ENCODE assay signal across 9 mouse cellular contexts in the genomic region with DNA sequence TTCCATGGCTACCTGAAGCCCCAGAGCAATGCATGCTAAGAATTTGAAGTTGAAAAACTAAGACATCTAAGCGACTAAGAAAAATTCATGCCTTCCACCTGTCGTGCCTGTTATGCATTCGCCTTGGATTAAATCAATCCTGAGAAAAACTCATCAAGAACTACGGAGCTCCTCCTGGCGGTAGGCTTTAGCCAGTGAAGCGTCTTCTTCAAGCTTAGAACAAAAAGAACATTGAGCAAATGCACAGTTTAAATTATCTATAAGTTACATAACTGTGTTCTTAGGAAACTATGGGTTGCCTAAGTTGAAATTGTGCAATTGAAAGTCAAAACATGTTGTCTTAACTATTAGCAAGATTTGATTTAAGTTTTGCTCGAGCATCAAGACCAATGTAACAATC.
DNase-seq lines count a peak whose midpoint lies in the region; ATAC-seq and TF ChIP-seq lines count a peak whose summit lies in the region.
"Had no signal": no experiment of that assay in that cellular context is flagged by ENCODE, and none has a peak within 500 bp of the region (broad histone marks: within the 10 kb centered on the region; RNA-seq: fewer than 3 reads in every experiment).

No protein-coding gene starts in this region.

- no peaks in the 10 kb centered on the region for H3K4me1 ChIP-seq in forebrain, embryonic 13.5 days

- H3K4me3 ChIP-seq in gastrocnemius, adult 2 months: no peak overlapping the region
- H3K4me3 ChIP-seq in forebrain, embryonic 13.5 days: no peak overlapping the region
- H3K4me3 ChIP-seq: erythroblast, embryonic 14.5 days had no signal

- H3K4me2 ChIP-seq in forebrain, embryonic 13.5 days: no peak overlapping the region

- peak; percentile 27 for TF ChIP-seq CTCF in gastrocnemius, adult 2 months (IDR thresholded peaks at IDR 0.05)

- no peak overlapping the region for H3K9ac ChIP-seq in forebrain, embryonic 13.5 days

- H3K27ac ChIP-seq in gastrocnemius, adult 2 months: no peak overlapping the region
- H3K27ac ChIP-seq in forebrain, embryonic 13.5 days: no peak overlapping the region

- H3K36me3 ChIP-seq in forebrain, embryonic 13.5 days (ENCODE audit: poor library complexity, severe bottlenecking): no peaks in the 10 kb centered on the region

- ATAC-seq in forebrain, embryonic 13.5 days: peak; percentile 74; the same call in 1 of the 2 replicates

- no peak for DNase-seq in gastrocnemius, adult 2 months
- DNase-seq in gastrocnemius, postnatal 10 days: no peak
- peak; percentile 12 for DNase-seq in thymus, postnatal 4 days
- DNase-seq in thymus, postnatal 0 days (ENCODE audit: low spot score): no peak
- peak; percentile 18 to 71 for DNase-seq in layer of hippocampus, postnatal 25 days (ENCODE audit: extremely low spot score in 1 of 2, low spot score in 1 of 2)
- DNase-seq in right cerebral cortex, postnatal 14 days: peak; percentile 73
- no peak for DNase-seq in spleen, postnatal 4 days (ENCODE audit: low spot score in 2 of 2)

- intact Hi-C loops in gastrocnemius, adult 2 months (cut with DNase I): no loop called here

- WGBS in forebrain, embryonic 13.5 days: 21% methylated on average over 7 of the region's 7 CpGs

- H3K9me3 ChIP-seq in forebrain, embryonic 13.5 days (replicated peaks): no peaks in the 10 kb centered on the region

- H3K27me3 ChIP-seq in forebrain, embryonic 13.5 days: no peaks in the 10 kb centered on the region

Comparison
In these comparisons a context has a peak if more than half of its experiments do, and no peak if none do; other contexts are left out.
1. DNase-seq: peak in thymus, postnatal 4 days (single experiment), layer of hippocampus, postnatal 25 days (2 of 2) and right cerebral cortex, postnatal 14 days (single experiment); none in gastrocnemius, adult 2 months (single experiment), gastrocnemius, postnatal 10 days (single experiment), thymus, postnatal 0 days (single experiment) and spleen, postnatal 4 days (0 of 2).